Mouse (Mus musculus): ENCODE measurements at regions not wholly inside any gene's neighbourhood (a gene's known extent, or its start where the extent isn't known, plus 50 kb on each side); places are given as distances from the start of the nearest gene placed in this dataset.

GRCm38 (mm10) chr16:86475145-86475544 is 573.5 kb upstream of the Adamts5 start:
- no peak for DNase-seq

- DNase-seq = no peak
These were observed 571.6 kb upstream of the Adamts5 start for GRCm38 (mm10) chr16:86473059-86473740.

GRCm38 (mm10) chr16:86461073-86461472 is 559.4 kb upstream of the Adamts5 start:
- DNase-seq = no peak

- DNase-seq = no peak
These were observed 555.0 kb upstream of the Adamts5 start for GRCm38 (mm10) chr16:86456649-86457048.

DNA sequence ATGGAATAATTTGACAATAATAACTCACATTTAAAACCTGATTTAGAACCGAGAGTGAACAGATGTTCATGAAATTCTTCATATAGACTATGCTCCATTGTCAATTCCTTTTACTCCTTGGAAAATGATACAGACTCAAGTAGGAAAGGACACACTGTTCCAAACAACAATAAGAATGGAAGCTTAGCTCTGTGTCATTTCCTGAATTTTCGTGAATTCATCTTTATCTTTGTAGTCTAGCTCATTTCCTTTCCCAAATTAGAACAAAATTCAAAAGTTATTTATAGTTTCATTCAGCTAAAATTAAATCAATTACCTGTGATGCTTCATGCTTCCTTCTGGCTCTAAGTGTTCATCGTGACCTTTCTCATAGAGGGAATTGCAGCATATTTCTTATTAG is 553.2 kb upstream of the Adamts5 start:
- no peak for DNase-seq

DNA sequence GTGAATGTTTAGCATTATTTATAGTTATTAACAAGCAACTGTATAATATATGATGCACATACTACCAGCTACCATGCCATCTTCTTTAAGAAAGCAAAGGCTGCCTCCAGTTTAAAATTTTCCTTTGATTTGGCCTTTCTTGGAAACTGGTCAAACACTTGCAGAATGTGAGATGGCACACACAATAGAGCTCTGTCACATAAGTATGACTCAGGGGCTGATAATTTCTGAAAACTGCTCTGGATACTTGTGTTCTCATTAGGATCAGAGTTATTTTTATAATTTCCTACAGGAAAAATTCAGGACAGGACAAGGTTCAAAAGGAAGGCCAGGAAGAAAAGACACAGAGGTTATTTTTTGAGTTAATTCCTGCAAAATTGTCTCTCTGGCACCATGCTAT is 552.4 kb upstream of the Adamts5 start:
- no peak for DNase-seq

GRCm38 (mm10) chr16:86448478-86449160 is 547.0 kb upstream of the Adamts5 start:
- no peak for DNase-seq

DNA sequence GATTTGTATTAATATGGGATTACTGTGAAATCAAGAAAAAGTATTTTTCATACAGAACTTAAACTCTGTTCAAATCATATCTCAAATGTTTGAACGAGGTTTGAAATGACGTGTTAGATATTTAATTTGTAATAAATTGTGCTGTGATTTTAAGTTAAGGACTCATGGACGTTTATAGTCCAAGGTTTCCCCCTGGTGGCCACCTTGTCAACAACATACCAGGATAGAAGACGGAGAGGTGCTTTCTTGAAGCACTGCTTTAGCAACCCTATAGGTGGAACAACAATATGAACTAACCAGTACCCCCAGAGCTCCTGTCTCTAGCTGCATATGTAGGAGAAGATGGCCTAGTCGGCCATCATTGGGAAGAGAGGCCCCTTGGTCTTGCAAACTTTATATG is 517.8 kb upstream of the Adamts5 start:
- DNase-seq = peak; percentile 84 to 88

- DNase-seq = no peak
These were observed 502.7 kb upstream of the Adamts5 start for GRCm38 (mm10) chr16:86404309-86404708.

GRCm38 (mm10) chr16:86401381-86401780 is 499.8 kb upstream of the Adamts5 start:
- no peak for DNase-seq

DNA sequence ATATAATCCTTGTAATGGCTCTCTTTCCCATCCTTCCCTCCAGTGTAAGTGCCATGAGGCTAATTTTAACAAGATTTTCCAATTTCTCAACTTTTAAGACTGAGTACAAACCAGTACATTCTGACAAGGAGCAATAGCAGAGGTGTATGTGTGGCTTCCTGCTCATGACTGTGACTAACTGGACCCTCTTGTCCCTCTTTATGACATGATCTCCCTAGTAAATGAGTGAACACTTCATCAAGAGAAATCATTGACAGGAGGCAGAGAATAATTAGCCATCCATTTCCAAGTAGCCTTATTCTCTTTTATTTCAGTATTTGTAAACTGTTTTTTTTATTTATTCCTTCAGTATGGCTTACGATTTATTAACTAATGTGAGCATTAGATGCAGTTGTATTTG is 497.7 kb upstream of the Adamts5 start:
- no peak for DNase-seq

- DNase-seq = no peak
These were observed 495.9 kb upstream of the Adamts5 start for GRCm38 (mm10) chr16:86397521-86397920.

DNA sequence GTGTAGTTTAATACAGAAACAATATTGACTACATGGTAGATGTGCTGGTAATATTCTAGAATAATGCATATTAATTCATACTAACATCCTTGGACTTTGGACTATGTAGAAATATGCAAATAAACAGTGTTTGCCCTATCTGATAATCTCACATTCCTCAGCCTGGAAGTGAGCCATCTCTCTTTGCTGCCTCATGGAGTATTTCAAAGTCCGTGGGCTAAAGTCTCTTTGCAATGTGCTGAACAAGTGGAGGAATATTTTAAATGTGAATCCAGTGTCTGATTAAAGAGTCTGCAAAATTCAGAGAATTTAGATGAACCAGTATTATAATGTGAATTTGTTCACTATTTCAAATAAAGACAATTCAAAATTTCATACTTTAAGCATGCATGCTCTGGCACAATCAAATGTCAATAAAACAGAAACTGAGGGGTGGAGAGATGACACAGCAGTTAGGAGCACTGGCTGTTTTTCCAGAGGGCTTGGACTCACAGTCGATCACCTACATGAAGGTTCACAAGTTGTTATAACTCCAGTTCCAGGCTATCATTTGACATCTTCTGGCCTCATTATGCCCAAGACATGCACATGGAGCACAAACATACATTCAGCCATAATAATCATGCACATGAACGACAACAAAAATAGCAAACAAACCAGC is 487.6 kb upstream of the Adamts5 start:
- no peak for DNase-seq

DNA sequence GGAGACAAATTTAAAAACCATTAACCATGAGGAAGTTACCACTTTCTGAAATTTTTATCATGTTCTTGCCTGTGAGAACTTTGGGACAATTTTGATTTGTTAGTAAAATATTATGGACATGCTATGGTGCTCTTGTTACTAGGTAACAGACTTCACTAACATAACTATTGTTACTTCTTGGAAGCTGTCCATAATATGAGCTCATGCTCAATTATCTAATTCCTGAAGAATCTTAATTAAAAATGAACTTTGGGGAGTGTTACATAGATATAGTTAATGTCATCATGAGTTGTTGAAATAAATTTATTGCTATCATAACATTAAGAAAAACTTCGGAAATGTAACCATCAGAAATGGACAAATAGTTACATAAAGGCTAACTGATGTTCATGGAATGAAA is 486.5 kb upstream of the Adamts5 start:
- no peak for DNase-seq

GRCm38 (mm10) chr16:86377991-86378390 is 476.4 kb upstream of the Adamts5 start:
- no peak for DNase-seq

- no peak for DNase-seq
These were observed 470.0 kb upstream of the Adamts5 start for GRCm38 (mm10) chr16:86371652-86372051.

DNA sequence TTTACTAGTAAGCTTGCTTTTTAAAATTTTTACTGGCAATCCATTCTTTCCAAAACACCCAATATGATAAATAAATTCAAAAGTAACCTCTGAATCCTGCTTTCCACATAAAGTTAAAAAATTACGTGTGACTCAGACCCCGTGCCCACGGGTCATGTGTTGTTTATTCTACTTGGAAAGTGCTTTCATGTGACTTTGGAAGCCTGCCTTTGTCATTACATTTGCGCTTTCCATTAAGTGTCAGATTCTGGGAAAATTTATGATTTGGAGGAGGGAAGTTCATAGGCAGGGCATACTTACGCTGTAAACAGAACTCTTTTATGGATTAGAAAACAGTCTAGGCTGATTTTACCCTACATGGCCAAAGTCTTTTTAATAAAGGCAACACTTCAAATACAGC is 466.8 kb upstream of the Adamts5 start:
- no peak for DNase-seq

DNA sequence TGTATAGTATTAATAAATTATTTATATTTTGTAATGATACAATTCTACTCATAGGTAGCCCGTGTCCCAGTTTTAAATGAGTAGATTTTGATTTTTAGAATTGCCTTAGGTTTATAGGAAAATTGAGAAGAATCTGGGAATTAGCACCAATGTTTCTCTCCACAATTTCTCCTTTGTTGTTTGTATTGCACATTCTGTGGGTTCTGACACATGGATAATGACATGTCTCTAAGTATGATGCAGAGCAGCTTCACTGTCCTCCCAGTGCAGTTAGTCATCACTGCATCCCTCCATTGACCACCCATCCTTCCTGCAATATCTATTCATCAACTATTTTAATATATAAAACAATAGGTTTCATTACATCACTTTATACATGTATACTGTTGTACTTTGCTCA is 464.6 kb upstream of the Adamts5 start:
- no peak for DNase-seq

DNA sequence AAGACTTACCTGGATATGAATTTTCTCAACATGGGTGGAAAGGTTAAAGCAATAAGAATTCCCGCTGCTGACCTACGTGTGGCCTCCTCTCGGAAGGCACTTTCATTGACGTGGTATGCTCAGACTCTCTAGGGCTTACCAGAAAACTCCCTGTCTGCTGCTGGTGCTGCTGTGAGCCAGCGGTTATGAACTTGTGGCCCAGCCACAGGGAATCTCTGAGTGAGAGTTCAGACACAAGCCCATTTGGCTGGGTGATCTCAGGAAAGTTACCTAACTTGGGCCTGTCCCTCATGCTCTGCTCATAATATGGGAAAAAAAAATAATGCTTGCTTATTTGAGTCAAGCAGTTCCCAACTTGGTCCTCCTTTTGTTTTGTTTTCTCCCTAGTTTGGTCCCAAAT is 459.5 kb upstream of the Adamts5 start:
- DNase-seq = no peak

- no peak for DNase-seq
These were observed 453.4 kb upstream of the Adamts5 start for GRCm38 (mm10) chr16:86355036-86355435.

GRCm38 (mm10) chr16:86347753-86348152 is 446.1 kb upstream of the Adamts5 start:
- no peak for DNase-seq

- DNase-seq = no peak
These were observed 445.3 kb upstream of the Adamts5 start for GRCm38 (mm10) chr16:86346916-86347315.

DNA sequence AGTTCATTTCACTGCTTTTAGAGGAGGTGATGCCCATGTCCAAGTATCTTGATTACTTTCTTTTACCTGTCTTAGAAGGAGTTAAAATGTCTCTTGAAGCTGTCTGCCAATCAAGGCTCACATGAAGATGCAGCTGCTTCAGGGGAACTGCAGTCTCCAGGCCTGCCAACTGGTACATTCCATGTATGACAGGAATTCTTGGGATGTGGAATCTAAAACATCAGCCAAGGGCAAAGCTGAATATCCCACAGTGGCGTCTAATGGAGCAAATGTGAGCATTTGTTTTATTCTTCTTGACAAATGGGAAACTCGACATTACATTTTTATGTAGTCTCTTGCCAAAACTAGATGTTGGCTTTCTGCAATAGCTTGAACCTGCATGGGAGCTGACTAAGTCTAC is 438.7 kb upstream of the Adamts5 start:
- no peak for DNase-seq

GRCm38 (mm10) chr16:86325406-86325805 is 423.8 kb upstream of the Adamts5 start:
- no peak for DNase-seq

Measured in cerebellum, postnatal 14 days (tissue).